Mouse (Mus musculus) kidney, adult 2 months (tissue): ENCODE measurements around the gene Brsk2. TPM values are rescaled to one million over a fixed set of nuclear protein-coding genes. Genes with fewer than 3 reads are reported as not detected.
A peak's percentile ranks its signal among the peaks of the same experiment; 100 is the strongest.

ENCODE experiments used
- DNase-seq: peaks from one replicate; pipeline ENCODE4 v3.0.0; 2021
- H3K27ac ChIP-seq: fragments of 200-500 bp; 2 replicates; pipeline ENCODE4 v1.5.1; 2012; ENCODE audit warnings: low read depth, low read length, control low read depth, inconsistent platforms; ENCODE audit not compliant: insufficient read depth
- H3K27me3 ChIP-seq: fragments of 200-500 bp; replicated peaks from 2 replicates; pipeline ENCODE4 v1.6.1; 2012; ENCODE audit warnings: mild to moderate bottlenecking, moderate library complexity, low read length, inconsistent platforms; ENCODE audit not compliant: control insufficient read depth, insufficient read depth
- H3K36me3 ChIP-seq: fragments of 200-500 bp; 2 replicates; pipeline ENCODE4 v1.6.1; 2012; ENCODE audit warnings: mild to moderate bottlenecking, moderate library complexity, low read length, inconsistent platforms; ENCODE audit not compliant: control insufficient read depth, insufficient read depth
- H3K4me1 ChIP-seq: fragments of 200-500 bp; 2 replicates; pipeline ENCODE4 v1.6.1; 2011; ENCODE audit warnings: low read length; ENCODE audit not compliant: control insufficient read depth, insufficient read depth
- H3K4me3 ChIP-seq: fragments of 200-500 bp; 2 replicates; pipeline ENCODE4 v1.5.1; 2011; ENCODE audit warnings: mild to moderate bottlenecking, low read depth, low read length, control low read depth; ENCODE audit not compliant: insufficient read depth
- CTCF ChIP-seq: fragments of 200-500 bp; conservative IDR thresholded peaks from 2 replicates; pipeline ENCODE4 v1.5.1; 2011; ENCODE audit warnings: low read depth, mild to moderate bottlenecking, control low read depth, low read length, moderate library complexity, mixed read lengths; ENCODE audit not compliant: insufficient read depth, insufficient read length
- POLR2A ChIP-seq: fragments of 200-500 bp; IDR thresholded peaks from one replicate; pipeline ENCODE4 v1.6.1; 2011; ENCODE audit warnings: low read depth, low read length, control low read depth
- WGBS: fragments of 180-500 bp; shearing (Covaris S2); methylation state at CpG from one replicate; pipeline ENCODE4 v1.1.7; 2018; 5-methylcytosine and 5-hydroxymethylcytosine counted together
- polyA plus RNA-seq: library from polyadenylated mRNA; depleted of rRNA; stranded (reverse); fragments of >200 nt; gene quantifications from 2 replicates; pipeline ENCODE4 v1.2.3, GENCODE M21; 2012

Brsk2 gene
- polyA plus RNA-seq, 1 experiment = 0.52 TPM

GRCm38 (mm10) chr7:142030073-142030472, 80.5 kb downstream of the Brsk2 start:
- no peaks in the 10 kb centered on the region for H3K27me3 ChIP-seq
- H3K27ac ChIP-seq = no peak overlapping the region
- peaks cover 16% of the 10 kb centered on the region for H3K4me1 ChIP-seq
- H3K4me3 ChIP-seq = no peak overlapping the region
- DNase-seq = no peak
- no peaks in the 10 kb centered on the region for H3K36me3 ChIP-seq
- TF ChIP-seq POLR2A = no peak
- no peak for TF ChIP-seq CTCF

GRCm38 (mm10) chr7:142034198-142034597, 84.6 kb downstream of the Brsk2 start:
- WGBS = 55% methylated on average over 2 of the region's 2 CpGs
- no peaks in the 10 kb centered on the region for H3K27me3 ChIP-seq
- peak overlapping the region; percentile 66 for H3K27ac ChIP-seq
- no peak for TF ChIP-seq CTCF
- no peak for TF ChIP-seq POLR2A
- peak; percentile 81 for DNase-seq
- H3K4me3 ChIP-seq = no peak overlapping the region
- H3K4me1 ChIP-seq = peaks cover 19% of the 10 kb centered on the region
- no peaks in the 10 kb centered on the region for H3K36me3 ChIP-seq

GRCm38 (mm10) chr7:142035048-142035811, 85.7 kb downstream of the Brsk2 start:
- H3K36me3 ChIP-seq = no peaks in the 10 kb centered on the region
- no peaks in the 10 kb centered on the region for H3K27me3 ChIP-seq
- peaks cover 17% of the 10 kb centered on the region for H3K4me1 ChIP-seq
- peak overlapping the region; percentile 53 for H3K27ac ChIP-seq
- no peak overlapping the region for H3K4me3 ChIP-seq
- DNase-seq = peak; percentile 38
- WGBS = 18% methylated on average over 2 of the region's 2 CpGs
- TF ChIP-seq POLR2A (no peak), CTCF (no peak)

GRCm38 (mm10) chr7:142037553-142038170, 88.1 kb downstream of the Brsk2 start:
- H3K4me1 ChIP-seq = peaks cover 24% of the 10 kb centered on the region
- 83% methylated on average over 4 of the region's 4 CpGs for WGBS
- H3K27me3 ChIP-seq = no peaks in the 10 kb centered on the region
- DNase-seq = peak; percentile 70
- TF ChIP-seq POLR2A = no peak
- TF ChIP-seq CTCF = peak; percentile 89
- H3K4me3 ChIP-seq = no peak overlapping the region
- no peaks in the 10 kb centered on the region for H3K36me3 ChIP-seq
- no peak overlapping the region for H3K27ac ChIP-seq

GRCm38 (mm10) chr7:142040756-142041155, 91.2 kb downstream of the Brsk2 start:
- WGBS = 83% methylated on average over 3 of the region's 3 CpGs
- Histone ChIP-seq H3K4me3 (no peak overlapping the region), H3K4me1 (peaks cover 10% of the 10 kb centered on the region), H3K27me3 (no peaks in the 10 kb centered on the region), H3K27ac (no peak overlapping the region), H3K36me3 (no peaks in the 10 kb centered on the region)
- peak; percentile 59 for DNase-seq
- TF ChIP-seq POLR2A = no peak
- no peak for TF ChIP-seq CTCF

GRCm38 (mm10) chr7:142045344-142045743, 95.8 kb downstream of the Brsk2 start:
- Histone ChIP-seq H3K27ac (no peak overlapping the region), H3K4me3 (no peak overlapping the region), H3K36me3 (no peaks in the 10 kb centered on the region), H3K27me3 (no peaks in the 10 kb centered on the region), H3K4me1 (peaks cover 12% of the 10 kb centered on the region; the same call in 1 of the 2 replicates)
- TF ChIP-seq CTCF = no peak
- TF ChIP-seq POLR2A = no peak
- WGBS = 38% methylated on average over 2 of the region's 2 CpGs
- no peak for DNase-seq

- H3K36me3 ChIP-seq = no peaks in the 10 kb centered on the region
- TF ChIP-seq POLR2A = no peak
- no peak for TF ChIP-seq CTCF
- WGBS = 43% methylated on average over 1 of the region's 1 CpGs
- no peaks in the 10 kb centered on the region for H3K27me3 ChIP-seq
- H3K4me1 ChIP-seq = peaks cover 12% of the 10 kb centered on the region; the same call in 1 of the 2 replicates
- no peak overlapping the region for H3K4me3 ChIP-seq
- no peak for DNase-seq
- H3K27ac ChIP-seq = no peak overlapping the region
These were observed 96.4 kb downstream of the Brsk2 start for GRCm38 (mm10) chr7:142045932-142046331.
